ENCODE assay signal across 12 mouse cellular contexts in genomic region chr15:38414318-38415090, GRCm38 (mm10).
DNase-seq lines count a peak whose midpoint lies in the region; ATAC-seq lines count a peak whose summit lies in the region.
"Had no signal": no experiment of that assay in that cellular context is flagged by ENCODE, and none has a peak within 500 bp of the region (broad histone marks: within the 10 kb centered on the region; RNA-seq: fewer than 3 reads in every experiment).

No protein-coding gene starts in this region.

- H3K9me3 ChIP-seq in liver, embryonic 12.5 days (replicated peaks), result no peaks in the 10 kb centered on the region
- H3K9me3 ChIP-seq in embryonic facial prominence, embryonic 11.5 days (replicated peaks; ENCODE audit: control insufficient read depth, low read length), result no peaks in the 10 kb centered on the region
- no peaks in the 10 kb centered on the region for H3K9me3 ChIP-seq in heart, embryonic 15.5 days (replicated peaks)
- H3K9me3 ChIP-seq in limb, embryonic 13.5 days, result no peaks in the 10 kb centered on the region
- H3K9me3 ChIP-seq in hindbrain, embryonic 14.5 days (ENCODE audit: control insufficient read depth, low read length), result no peaks in the 10 kb centered on the region
- H3K9me3 ChIP-seq: hindbrain, embryonic 12.5 days; neural tube, embryonic 13.5 days had no signal

- no peaks in the 10 kb centered on the region for H3K4me1 ChIP-seq in liver, embryonic 12.5 days
- H3K4me1 ChIP-seq in embryonic facial prominence, embryonic 11.5 days (ENCODE audit: control insufficient read depth, insufficient read depth, low read length), result no peaks in the 10 kb centered on the region
- peaks cover 9% of the 10 kb centered on the region for H3K4me1 ChIP-seq in heart, embryonic 15.5 days (replicated peaks)
- H3K4me1 ChIP-seq in limb, embryonic 13.5 days, result peaks cover 8% of the 10 kb centered on the region
- H3K4me1 ChIP-seq in hindbrain, embryonic 14.5 days (replicated peaks; ENCODE audit: control insufficient read depth, insufficient read depth, low read length), result no peaks in the 10 kb centered on the region
- H3K4me1 ChIP-seq: hindbrain, embryonic 12.5 days had no signal

- H3K4me2 ChIP-seq in liver, embryonic 12.5 days, result no peak overlapping the region
- no peak overlapping the region for H3K4me2 ChIP-seq in embryonic facial prominence, embryonic 11.5 days (ENCODE audit: low read depth, low read length)
- no peak overlapping the region for H3K4me2 ChIP-seq in heart, embryonic 15.5 days
- H3K4me2 ChIP-seq in limb, embryonic 13.5 days (replicated peaks), result no peak overlapping the region
- H3K4me2 ChIP-seq in hindbrain, embryonic 14.5 days (replicated peaks), result no peak overlapping the region
- H3K4me2 ChIP-seq: hindbrain, embryonic 12.5 days; neural tube, embryonic 13.5 days had no signal

- no peaks in the 10 kb centered on the region for H3K27me3 ChIP-seq in liver, embryonic 12.5 days (replicated peaks)
- H3K27me3 ChIP-seq in embryonic facial prominence, embryonic 11.5 days (ENCODE audit: control insufficient read depth, insufficient read depth, low read length), result no peaks in the 10 kb centered on the region
- H3K27me3 ChIP-seq in heart, embryonic 15.5 days, result no peaks in the 10 kb centered on the region
- no peaks in the 10 kb centered on the region for H3K27me3 ChIP-seq in limb, embryonic 13.5 days
- no peaks in the 10 kb centered on the region for H3K27me3 ChIP-seq in hindbrain, embryonic 14.5 days (ENCODE audit: control insufficient read depth, insufficient read depth, low read length)
- H3K27me3 ChIP-seq: hindbrain, embryonic 12.5 days; neural tube, embryonic 13.5 days had no signal

- ATAC-seq in liver, embryonic 12.5 days, result no peak
- no peak for ATAC-seq in embryonic facial prominence, embryonic 11.5 days (replicated peaks; ENCODE audit: insufficient number of reproducible peaks, low FRiP score, low TSS enrichment, low read depth)
- 0 out of 2 replicates have a peak, but pooled peaks have one; percentile 43 for ATAC-seq in heart, embryonic 15.5 days (replicated peaks; ENCODE audit: insufficient number of reproducible peaks, insufficient read depth, low FRiP score, low read depth)
- no peak; the same call in 1 of the 2 replicates for ATAC-seq in limb, embryonic 13.5 days (ENCODE audit: low FRiP score, low read depth)
- no peak for ATAC-seq in hindbrain, embryonic 14.5 days (ENCODE audit: low FRiP score)
- no peak for ATAC-seq in frontal cortex, adult (ENCODE audit: low TSS enrichment)

- WGBS in liver, embryonic 12.5 days (ENCODE audit: insufficient replicate concordance), result 71% methylated on average over 8 of the region's 8 CpGs
- WGBS in embryonic facial prominence, embryonic 11.5 days, result 83% methylated on average over 8 of the region's 8 CpGs
- 57% methylated on average over 8 of the region's 8 CpGs for WGBS in heart, embryonic 15.5 days
- WGBS in limb, embryonic 13.5 days, result 70% methylated on average over 8 of the region's 8 CpGs
- WGBS in hindbrain, embryonic 14.5 days, result 71% methylated on average over 8 of the region's 8 CpGs

- DNase-seq in liver, result peak; percentile 7
- peak; percentile 35 for DNase-seq in embryonic facial prominence, embryonic 11.5 days (ENCODE audit: low spot score)
- DNase-seq in hindbrain, embryonic 14.5 days (ENCODE audit: low spot score), result no peak
- no peak for DNase-seq in thymus, postnatal 10 days (ENCODE audit: low spot score in 2 of 2)
- DNase-seq: thymus, postnatal 14 days had no signal

- H3K9ac ChIP-seq in liver, embryonic 12.5 days, result no peak overlapping the region
- no peak overlapping the region for H3K9ac ChIP-seq in embryonic facial prominence, embryonic 11.5 days (replicated peaks; ENCODE audit: low read length)
- H3K9ac ChIP-seq in heart, embryonic 15.5 days, result no peak overlapping the region
- H3K9ac ChIP-seq in limb, embryonic 13.5 days, result no peak overlapping the region
- no peak overlapping the region for H3K9ac ChIP-seq in hindbrain, embryonic 14.5 days
- H3K9ac ChIP-seq: hindbrain, embryonic 12.5 days; neural tube, embryonic 13.5 days had no signal

- H3K4me3 ChIP-seq in liver, embryonic 12.5 days, result no peak overlapping the region
- H3K4me3 ChIP-seq in embryonic facial prominence, embryonic 11.5 days (ENCODE audit: low read depth, low read length), result no peak overlapping the region
- H3K4me3 ChIP-seq in heart, embryonic 15.5 days, result no peak overlapping the region
- H3K4me3 ChIP-seq in limb, embryonic 13.5 days, result no peak overlapping the region
- H3K4me3 ChIP-seq in hindbrain, embryonic 14.5 days (replicated peaks; ENCODE audit: low read length), result no peak overlapping the region
- H3K4me3 ChIP-seq: hindbrain, embryonic 12.5 days; megakaryocyte, embryonic 14.5 days; neural tube, embryonic 13.5 days had no signal

- no peak overlapping the region for H3K27ac ChIP-seq in liver, embryonic 12.5 days
- H3K27ac ChIP-seq in embryonic facial prominence, embryonic 11.5 days (replicated peaks; ENCODE audit: low read depth, low read length), result no peak overlapping the region
- H3K27ac ChIP-seq in heart, embryonic 15.5 days, result peak overlapping the region; percentile 61
- peak overlapping the region; percentile 22; the same call in 1 of the 2 replicates for H3K27ac ChIP-seq in limb, embryonic 13.5 days
- no peak overlapping the region for H3K27ac ChIP-seq in hindbrain, embryonic 14.5 days
- H3K27ac ChIP-seq: hindbrain, embryonic 12.5 days; neural tube, embryonic 13.5 days had no signal

- H3K36me3 ChIP-seq in liver, embryonic 12.5 days, result no peaks in the 10 kb centered on the region
- no peaks in the 10 kb centered on the region for H3K36me3 ChIP-seq in embryonic facial prominence, embryonic 11.5 days (replicated peaks; ENCODE audit: control insufficient read depth, insufficient read depth, low read depth, low read length)
- H3K36me3 ChIP-seq in heart, embryonic 15.5 days, result no peaks in the 10 kb centered on the region
- no peaks in the 10 kb centered on the region for H3K36me3 ChIP-seq in limb, embryonic 13.5 days
- no peaks in the 10 kb centered on the region for H3K36me3 ChIP-seq in hindbrain, embryonic 14.5 days (replicated peaks; ENCODE audit: control insufficient read depth, insufficient read depth)
- H3K36me3 ChIP-seq: hindbrain, embryonic 12.5 days; neural tube, embryonic 13.5 days had no signal

Comparison
In these comparisons a context has a peak if more than half of its experiments do, and no peak if none do; other contexts are left out.
1. DNase-seq: peak in liver (single experiment) and embryonic facial prominence, embryonic 11.5 days (single experiment); none in hindbrain, embryonic 14.5 days (single experiment) and thymus, postnatal 10 days (0 of 2).
2. H3K27ac ChIP-seq: peak in heart, embryonic 15.5 days (single experiment) and limb, embryonic 13.5 days (single experiment); none in liver, embryonic 12.5 days (single experiment), embryonic facial prominence, embryonic 11.5 days (single experiment) and hindbrain, embryonic 14.5 days (single experiment).